Mouse (Mus musculus): Measurements from ENCODE around the gene Srp68. TPM values are rescaled to one million over a fixed set of nuclear protein-coding genes. Genes with fewer than 3 reads are reported as not detected.

Srp68 gene
- total RNA-seq, 2 experiments from 2014 or later = 60.5 to 61.7 TPM

GRCm38 (mm10) chr11:116245616-116246015 lies 28.4 kb downstream of the Srp68 start:
- no peak for DNase-seq

GRCm38 (mm10) chr11:116244580-116244979 lies 29.4 kb downstream of the Srp68 start:
- DNase-seq = no peak

GRCm38 (mm10) chr11:116241744-116242235 lies 32.2 kb downstream of the Srp68 start:
- no peak for DNase-seq

GRCm38 (mm10) chr11:116239797-116240196 lies 34.2 kb downstream of the Srp68 start:
- no peak for DNase-seq

- peak; percentile 45 for DNase-seq
Measured at GRCm38 (mm10) chr11:116237742-116238395, 36.1 kb downstream of the Srp68 start, which contains the start of gene Evpl. Gene Evpl, minus strand, starts transcription at chr11:116238077.

GRCm38 (mm10) chr11:116234901-116235300 lies 39.1 kb downstream of the Srp68 start:
- DNase-seq = no peak

- no peak for DNase-seq
Measured at GRCm38 (mm10) chr11:116232427-116232826, 41.6 kb downstream of the Srp68 start.

- DNase-seq = no peak
Measured at GRCm38 (mm10) chr11:116228699-116229098, 45.3 kb downstream of the Srp68 start.

GRCm38 (mm10) chr11:116226414-116226813 lies 47.6 kb downstream of the Srp68 start:
- peak; percentile 91 for DNase-seq

GRCm38 (mm10) chr11:116222740-116223059 lies 51.3 kb downstream of the Srp68 start:
- no peak for DNase-seq

- peak; percentile 49 for DNase-seq
Measured at GRCm38 (mm10) chr11:116221931-116222739, 51.9 kb downstream of the Srp68 start.

GRCm38 (mm10) chr11:116219885-116220284 lies 54.1 kb downstream of the Srp68 start:
- DNase-seq = peak; percentile 81

- peak; percentile 95 for DNase-seq
Measured at GRCm38 (mm10) chr11:116218737-116219400, 55.1 kb downstream of the Srp68 start.

- peak; percentile 49 for DNase-seq
Measured at GRCm38 (mm10) chr11:116218263-116218662, 55.8 kb downstream of the Srp68 start.

GRCm38 (mm10) chr11:116216549-116216948 lies 57.5 kb downstream of the Srp68 start:
- no peak for DNase-seq

- no peak for DNase-seq
Measured at GRCm38 (mm10) chr11:116215991-116216390, 58.0 kb downstream of the Srp68 start.

- peak; percentile 48 for DNase-seq
Measured at GRCm38 (mm10) chr11:116215181-116215580, 58.8 kb downstream of the Srp68 start.

- no peak for DNase-seq
Measured at GRCm38 (mm10) chr11:116213877-116214510, 60.0 kb downstream of the Srp68 start.

GRCm38 (mm10) chr11:116212847-116213246 lies 61.2 kb downstream of the Srp68 start:
- DNase-seq = no peak

- no peak for DNase-seq
Measured at GRCm38 (mm10) chr11:116210696-116211095, 63.3 kb downstream of the Srp68 start.

GRCm38 (mm10) chr11:116209257-116209656 lies 64.8 kb downstream of the Srp68 start:
- no peak for DNase-seq

GRCm38 (mm10) chr11:116208660-116209059 lies 65.4 kb downstream of the Srp68 start:
- DNase-seq = no peak

- DNase-seq = no peak
Measured at GRCm38 (mm10) chr11:116206678-116207077, 67.3 kb downstream of the Srp68 start.

Measured in heart, postnatal 4 days (tissue).